Mouse (Mus musculus): ENCODE measurements around the gene Pik3r1.

The Pik3r1 gene

DNA sequence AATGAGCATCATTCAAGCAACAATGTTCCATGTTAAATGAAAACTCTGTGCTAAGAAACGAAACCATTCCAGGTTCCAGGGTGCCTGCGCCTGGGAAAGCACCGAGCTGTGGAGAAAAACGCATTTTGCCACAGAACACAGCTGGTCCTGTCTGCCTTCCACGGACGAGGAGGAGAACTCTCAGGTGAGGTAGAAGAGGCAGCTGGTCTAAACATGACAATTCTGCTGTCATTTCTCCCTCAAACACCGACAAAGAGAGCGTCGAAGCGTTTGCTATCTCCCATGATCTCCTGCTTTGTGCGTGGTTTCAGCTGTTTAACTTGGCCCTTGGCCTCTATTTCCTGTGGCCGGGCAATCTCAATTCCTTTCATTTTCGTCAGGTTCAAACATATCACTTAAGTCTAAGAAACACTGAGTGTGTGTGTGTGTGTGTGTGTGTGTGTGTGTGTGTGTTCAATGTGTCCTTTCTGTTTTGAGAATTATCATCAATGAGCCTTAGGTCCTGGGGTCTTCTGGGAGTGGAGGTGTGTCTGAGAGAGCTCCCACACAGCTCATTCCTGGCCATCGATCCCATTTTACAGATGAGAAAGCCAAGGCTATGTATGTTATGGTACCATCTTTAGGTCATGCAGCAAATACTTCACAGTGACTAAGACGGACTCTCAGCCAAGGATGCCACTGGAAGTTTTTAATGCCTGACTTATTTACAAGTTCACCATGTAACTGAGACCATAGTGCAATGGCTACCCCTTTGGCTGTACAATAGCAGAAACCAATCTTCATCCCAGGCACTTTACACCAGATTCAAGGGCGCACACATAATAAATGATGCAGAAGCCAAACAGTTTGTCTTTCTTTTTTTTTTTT lies 31.3 kb downstream of the Pik3r1 start:
- DNase-seq, result no peak

GRCm38 (mm10) chr13:101735364-101736120 lies 32.5 kb downstream of the Pik3r1 start:
- no peak for DNase-seq

GRCm38 (mm10) chr13:101734227-101734626 lies 33.8 kb downstream of the Pik3r1 start:
- no peak for DNase-seq

DNA sequence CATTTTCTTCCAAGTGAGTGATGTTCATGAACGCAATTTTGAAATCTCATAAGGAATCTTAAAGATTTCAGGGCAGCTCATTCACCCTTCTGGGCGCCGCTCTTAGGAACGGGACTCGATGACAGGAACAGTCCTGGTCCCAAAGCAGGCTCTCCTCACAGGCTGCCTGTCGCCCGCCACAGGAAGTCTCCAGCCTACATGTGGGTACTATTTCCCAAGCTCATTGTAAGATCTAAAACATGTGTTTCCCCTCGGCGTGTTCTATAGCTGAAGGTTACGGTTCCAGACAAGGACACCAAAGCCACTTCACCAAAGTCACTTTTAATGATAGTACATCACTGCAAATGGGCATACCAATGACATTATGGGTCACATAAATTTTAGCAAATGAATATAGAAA lies 35.3 kb downstream of the Pik3r1 start:
- DNase-seq, result no peak

GRCm38 (mm10) chr13:101731777-101732176 lies 36.2 kb downstream of the Pik3r1 start:
- no peak for DNase-seq

GRCm38 (mm10) chr13:101730351-101730750 lies 37.7 kb downstream of the Pik3r1 start:
- no peak for DNase-seq

- no peak for DNase-seq
These were observed 38.6 kb downstream of the Pik3r1 start for GRCm38 (mm10) chr13:101729248-101730055.

DNA sequence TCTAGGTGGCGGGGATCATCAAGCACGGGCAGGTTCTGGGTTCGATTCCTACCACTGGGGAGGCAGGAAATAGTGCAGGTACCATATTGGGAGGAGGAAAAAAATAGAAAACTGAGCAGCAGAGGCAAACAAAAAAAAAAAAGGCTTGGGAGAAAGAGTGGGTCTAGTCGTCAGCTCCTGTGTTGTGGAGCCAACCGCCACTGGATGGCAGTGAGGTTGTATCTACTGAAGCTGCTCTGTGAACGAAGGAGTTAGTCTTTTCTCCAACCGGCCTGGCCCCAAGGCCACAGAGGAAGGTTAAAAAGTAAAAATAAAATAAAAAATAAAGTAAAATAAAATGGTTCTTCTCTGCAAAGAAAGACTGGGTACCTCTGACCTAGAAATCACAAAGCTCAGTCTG lies 39.2 kb downstream of the Pik3r1 start:
- peak; percentile 47 for DNase-seq

GRCm38 (mm10) chr13:101728300-101728699 lies 39.7 kb downstream of the Pik3r1 start:
- DNase-seq, result no peak

- DNase-seq, result no peak
These were observed 40.2 kb downstream of the Pik3r1 start for GRCm38 (mm10) chr13:101727837-101728236.

GRCm38 (mm10) chr13:101726922-101727321 lies 41.1 kb downstream of the Pik3r1 start:
- DNase-seq, result no peak

DNA sequence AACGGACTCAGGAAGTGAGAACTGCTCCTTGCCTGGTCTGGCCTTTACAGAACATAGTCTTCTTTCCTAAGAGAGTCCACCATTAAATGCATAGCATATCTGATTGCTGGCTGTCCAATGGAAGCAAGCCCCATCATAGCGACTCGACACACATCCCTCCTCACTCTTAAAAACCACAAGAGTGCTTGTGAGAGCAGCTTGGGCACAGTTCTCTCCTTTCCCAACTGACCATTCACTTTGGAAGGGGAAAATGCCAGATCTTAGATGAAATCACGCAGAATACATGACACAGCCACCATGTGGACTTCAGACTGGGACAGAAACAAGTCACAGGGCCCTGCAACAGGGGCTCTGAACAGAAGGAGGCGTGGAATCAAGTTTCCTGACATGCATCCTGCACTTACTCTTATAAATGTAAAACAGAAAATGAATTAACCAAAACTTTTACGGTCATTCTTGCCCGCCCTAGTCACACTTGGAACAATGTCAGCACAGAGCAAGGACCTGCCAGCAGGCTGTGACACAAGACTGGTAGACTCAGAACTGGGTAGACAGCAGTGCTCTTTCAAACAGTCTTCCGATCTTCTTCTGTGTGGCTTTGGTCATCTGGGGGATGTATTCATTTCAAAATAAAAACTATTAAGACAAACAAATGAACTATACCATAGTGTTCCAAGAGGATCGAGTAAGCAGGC lies 46.0 kb downstream of the Pik3r1 start:
- no peak for DNase-seq

DNA sequence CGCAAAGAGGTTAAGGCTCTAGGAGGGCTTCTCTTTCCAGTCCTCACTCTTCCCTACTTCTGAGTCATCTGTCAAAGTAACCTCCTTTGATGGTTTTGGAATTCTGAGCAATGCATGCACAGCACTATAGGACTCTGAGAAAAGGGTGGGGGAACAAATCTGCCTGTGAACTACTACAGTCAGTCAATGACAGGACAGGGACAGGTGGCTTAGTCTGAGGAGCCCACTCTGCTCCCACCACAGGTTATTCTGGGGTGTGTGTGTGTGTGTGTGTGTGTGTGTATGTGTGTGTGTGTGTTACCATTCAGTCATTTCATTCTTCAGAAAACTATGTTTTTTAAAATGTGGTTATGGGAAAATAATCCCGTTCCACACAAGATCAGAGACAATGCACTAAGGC lies 46.9 kb downstream of the Pik3r1 start:
- DNase-seq, result no peak

DNA sequence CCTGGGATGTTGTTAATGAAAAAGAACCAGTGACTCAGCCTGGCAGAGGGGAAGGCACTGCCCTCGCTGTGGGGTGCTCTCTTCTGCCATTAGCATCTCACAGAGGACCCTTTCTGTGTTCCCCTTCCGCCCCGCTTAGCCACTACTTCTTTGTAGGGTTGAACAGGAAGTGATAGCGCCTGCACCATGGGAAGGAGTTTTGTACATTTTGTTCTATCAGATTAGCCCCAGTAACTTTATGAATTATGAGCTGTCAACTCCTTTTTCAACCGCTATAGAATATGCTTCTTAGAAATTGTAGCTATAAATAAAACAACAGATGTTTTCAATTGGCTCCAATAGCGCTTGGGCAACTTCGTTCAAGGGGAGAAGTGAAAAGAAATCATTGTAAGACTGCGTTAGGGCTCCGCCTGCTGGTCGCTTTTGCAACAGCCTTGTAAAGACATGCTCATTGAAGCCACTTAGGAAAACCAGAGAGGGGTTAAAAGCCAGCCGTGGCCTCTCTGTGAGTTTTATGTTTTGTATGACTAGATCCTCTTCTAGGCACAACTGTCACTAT lies 48.6 kb downstream of the Pik3r1 start:
- peak; percentile 86 for DNase-seq

DNA sequence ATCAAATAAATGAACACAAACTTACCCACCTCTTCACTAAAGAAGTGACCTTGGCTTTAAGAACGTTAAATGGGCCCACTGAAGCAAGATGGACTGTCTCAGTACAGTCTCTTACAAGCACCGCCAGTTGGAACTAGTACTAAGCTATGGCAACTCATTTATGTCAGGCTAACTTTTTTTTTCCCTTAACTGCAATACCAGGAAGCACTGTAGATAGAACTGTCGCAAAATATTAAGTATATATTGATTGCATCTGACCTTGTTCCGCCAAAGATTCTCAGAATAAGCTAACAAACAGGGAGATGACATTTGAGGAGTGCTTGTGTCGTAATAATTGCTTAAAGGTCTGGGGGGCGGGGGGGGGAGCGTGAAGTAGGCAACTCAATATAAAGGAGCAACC lies 49.3 kb downstream of the Pik3r1 start:
- no peak for DNase-seq

DNA sequence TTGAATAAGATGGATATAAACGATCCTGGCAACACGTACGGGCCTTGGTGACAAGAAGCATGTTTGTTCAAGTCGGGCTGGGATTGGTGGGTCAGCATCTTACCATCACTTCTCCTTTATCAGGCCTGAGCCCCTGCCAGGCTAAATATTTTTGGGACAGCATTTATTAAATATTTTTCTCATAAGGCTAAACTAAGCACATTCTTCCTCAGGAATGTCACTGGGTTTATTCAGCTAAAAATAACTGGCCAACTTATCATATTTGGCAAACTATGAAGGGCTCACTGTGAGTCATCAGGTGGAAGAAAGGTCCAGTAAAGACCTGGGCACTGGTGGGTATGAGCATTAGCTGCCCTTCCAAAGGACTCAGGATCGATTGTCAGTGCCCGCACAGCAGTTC lies 50.2 kb downstream of the Pik3r1 start:
- DNase-seq, result no peak

- no peak for DNase-seq
These were observed 54.5 kb downstream of the Pik3r1 start for GRCm38 (mm10) chr13:101713429-101714088.

- DNase-seq, result no peak
These were observed 55.1 kb downstream of the Pik3r1 start for GRCm38 (mm10) chr13:101712720-101713428.

DNA sequence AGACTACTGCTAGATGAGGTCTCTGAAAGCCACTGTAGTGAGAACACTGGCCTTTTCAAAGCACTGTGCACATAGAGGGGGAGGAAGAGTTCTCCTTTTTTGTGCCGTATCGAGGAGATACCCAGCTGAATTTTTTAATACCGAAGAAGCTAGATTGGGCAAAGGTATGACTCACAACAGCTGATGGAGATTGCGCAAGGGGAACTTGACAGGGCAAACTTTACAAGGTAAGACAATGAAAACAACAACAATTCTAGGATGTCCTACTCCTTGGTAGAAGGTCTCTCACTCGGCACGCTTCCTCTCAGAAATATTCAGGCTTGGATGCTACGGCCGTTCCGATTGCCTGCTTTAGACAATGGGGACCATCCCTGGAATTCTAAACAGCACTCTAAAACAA lies 55.9 kb downstream of the Pik3r1 start:
- DNase-seq, result no peak

GRCm38 (mm10) chr13:101711301-101711700 lies 56.7 kb downstream of the Pik3r1 start:
- no peak for DNase-seq

GRCm38 (mm10) chr13:101709788-101710187 lies 58.2 kb downstream of the Pik3r1 start:
- DNase-seq, result no peak

All from right cerebral cortex, postnatal 14 days (tissue).